Mouse (Mus musculus) cerebellum, adult 2 months (tissue): ENCODE data around the gene Fbxl19.

Source experiments
- CTCF ChIP-seq: fragments of 200-500 bp; IDR thresholded peaks from 2 replicates; pipeline ENCODE4 v1.5.1; 2011; ENCODE audit warnings: low read depth, mild to moderate bottlenecking, control low read depth, low read length, moderate library complexity, borderline replicate concordance; ENCODE audit not compliant: insufficient read depth
- POLR2A ChIP-seq: fragments of 200-500 bp; IDR thresholded peaks from 2 replicates; pipeline ENCODE4 v1.6.1; 2011; ENCODE audit warnings: low read length, control low read depth, borderline replicate concordance; ENCODE audit not compliant: insufficient read depth

DNA sequence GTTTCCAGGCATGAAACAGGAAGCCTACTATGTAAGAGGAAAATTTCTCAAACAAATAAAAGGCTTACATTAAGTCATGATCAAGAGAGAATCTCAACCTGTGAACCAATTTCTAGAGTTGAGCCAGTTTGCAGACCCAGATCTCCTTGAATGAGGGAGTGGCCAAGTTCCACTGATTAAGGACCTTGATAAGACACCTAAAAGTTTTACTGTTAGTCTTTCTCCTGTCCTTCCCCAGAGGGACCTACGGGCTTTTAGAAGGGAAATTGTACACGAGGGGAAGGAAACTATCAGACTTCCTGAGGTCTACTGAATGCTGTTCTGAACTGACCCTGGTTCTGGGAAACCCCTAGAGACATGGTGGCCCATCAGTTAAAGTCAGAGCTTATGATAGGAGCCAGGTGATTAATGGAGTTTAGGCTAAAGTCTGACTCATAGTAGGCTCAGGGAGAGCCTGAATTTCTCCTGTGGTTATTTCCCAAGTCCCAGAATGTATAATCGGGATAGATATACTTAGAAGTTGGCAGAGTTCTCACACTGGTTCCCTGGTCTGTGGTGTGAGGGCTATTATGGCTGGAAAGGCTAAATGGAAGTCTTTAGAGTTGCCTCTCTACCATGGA is 43.5 kb upstream of the Fbxl19 start:
- no peak for TF ChIP-seq CTCF
- TF ChIP-seq POLR2A, result no peak
